Mouse (Mus musculus): Measurements from ENCODE around the gene Slc25a53. TPM values are rescaled to one million over a fixed set of nuclear protein-coding genes. Genes with fewer than 3 reads are reported as not detected.

Gene Slc25a53
- total and polyA plus RNA-seq, 3 experiments = 3.1 to 3.5 (median 3.3) TPM

GRCm38 (mm10) chrX:137034322-137034721, 3.8 kb downstream of the Slc25a53 start:
- H3K9me3 ChIP-seq (replicated peaks; ENCODE audit: low read length) = no peaks in the 10 kb centered on the region
- no peak for TF ChIP-seq CTCF (conservative IDR thresholded peaks at IDR 0.05 in 1 of 2, IDR thresholded peaks at IDR 0.05 in 1 of 2; ENCODE audit: low read depth in 2 of 2, low read length in 2 of 2)
- no peak for TF ChIP-seq UBTF (IDR thresholded peaks at IDR 0.05; ENCODE audit: low read depth, low read length)
- no peak for TF ChIP-seq CHD2 (IDR thresholded peaks at IDR 0.05; ENCODE audit: low read length)
- no peak for TF ChIP-seq TCF12 (IDR thresholded peaks at IDR 0.05; ENCODE audit: low read depth, low read length)
- no peak for TF ChIP-seq ZNF384 (IDR thresholded peaks at IDR 0.05; ENCODE audit: low read depth, low read length)
- TF ChIP-seq TBP (conservative IDR thresholded peaks at IDR 0.05; ENCODE audit: low read depth, low read length) = no peak
- no peak for TF ChIP-seq ETS1 (conservative IDR thresholded peaks at IDR 0.05; ENCODE audit: low read depth, low read length)
- no peak for TF ChIP-seq NELFE (IDR thresholded peaks at IDR 0.05; ENCODE audit: low read depth, low read length)
- TF ChIP-seq RAD21 (IDR thresholded peaks at IDR 0.05; ENCODE audit: low read depth, low read length) = no peak
- no peak for TF ChIP-seq USF2 (conservative IDR thresholded peaks at IDR 0.05; ENCODE audit: low read depth, low read length)
- no peak for TF ChIP-seq SMC3 (IDR thresholded peaks at IDR 0.05; ENCODE audit: low read depth, low read length)
- TF ChIP-seq USF1 (IDR thresholded peaks at IDR 0.05; ENCODE audit: low read depth, low read length) = no peak
- TF ChIP-seq MXI1 (IDR thresholded peaks at IDR 0.05; ENCODE audit: low read depth, low read length) = no peak
- no peak for TF ChIP-seq KAT2A (IDR thresholded peaks at IDR 0.05; ENCODE audit: insufficient replicate concordance, low read length)
- TF ChIP-seq JUN (IDR thresholded peaks at IDR 0.05; ENCODE audit: insufficient read depth, low read depth, low read length) = no peak
- no peak for TF ChIP-seq IRF4 (IDR thresholded peaks at IDR 0.05; ENCODE audit: low read depth, low read length)
- TF ChIP-seq MEF2A (IDR thresholded peaks at IDR 0.05; ENCODE audit: borderline replicate concordance, low read depth, low read length) = no peak
- TF ChIP-seq BHLHE40 (IDR thresholded peaks at IDR 0.05; ENCODE audit: low read depth, low read length) = no peak
- no peak for TF ChIP-seq POLR2AphosphoS2 (IDR thresholded peaks at IDR 0.05; ENCODE audit: low read depth, low read length)
- peaks cover 0 to 9% of the 10 kb centered on the region in 2 experiments; a peak in 1 of 4 replicates for H3K4me1 ChIP-seq (ENCODE audit: control insufficient read depth in 1 of 2, insufficient read depth in 2 of 2)
- H3K4me3 ChIP-seq (replicated peaks in 1 of 3; ENCODE audit: low read depth in 2 of 3, low read length in 2 of 3, poor library complexity in 1 of 3) = no peak overlapping the region
- no peak overlapping the region for H3K9ac ChIP-seq (ENCODE audit: insufficient read depth, low read depth)
- no peak for DNase-seq (ENCODE audit: extremely low read depth)
- peaks cover 15% of the 10 kb centered on the region; the same call in 1 of the 2 replicates for H3K79me2 ChIP-seq (replicated peaks; ENCODE audit: control insufficient read depth, extremely low read depth, insufficient read depth, poor library complexity, severe bottlenecking)
- no peaks in the 10 kb centered on the region for H3K27me3 ChIP-seq (replicated peaks)
- peaks cover 6 to 18% of the 10 kb centered on the region in 2 experiments for H3K36me3 ChIP-seq (replicated peaks in 1 of 2; ENCODE audit: control insufficient read depth in 1 of 2, insufficient read depth in 1 of 2, low read length in 1 of 2)
- in situ Hi-C loops (cut with MboI; ENCODE audit: low pct_ligation_motif_present, low pct_unique_long_range_greater_than_20kb, low sequenced_read_pairs) (no loop called here), dilution Hi-C loops (cut with MboI; ENCODE audit: extremely low pct_ligation_motif_present, extremely low pct_unique_long_range_greater_than_20kb, low sequenced_read_pairs) (no loop called here)
- H3K4me2 ChIP-seq (ENCODE audit: insufficient read depth, low read depth, poor library complexity, severe bottlenecking) = no peak overlapping the region
- H3K27ac ChIP-seq (ENCODE audit: insufficient read depth, low read depth) = no peak overlapping the region

- Histone ChIP-seq H3K36me3 (replicated peaks in 1 of 2; ENCODE audit: control insufficient read depth in 1 of 2, insufficient read depth in 1 of 2, low read length in 1 of 2) (peaks cover 6 to 36% of the 10 kb centered on the region in 2 experiments), H3K27me3 (replicated peaks) (no peaks in the 10 kb centered on the region), H3K4me2 (ENCODE audit: insufficient read depth, low read depth, poor library complexity, severe bottlenecking) (no peak overlapping the region), H3K4me1 (ENCODE audit: control insufficient read depth in 1 of 2, insufficient read depth in 2 of 2) (peaks cover 0 to 5% of the 10 kb centered on the region in 2 experiments; a peak in 1 of 4 replicates), H3K79me2 (replicated peaks; ENCODE audit: control insufficient read depth, extremely low read depth, insufficient read depth, poor library complexity, severe bottlenecking) (peaks cover 7% of the 10 kb centered on the region; the same call in 1 of the 2 replicates), H3K9me3 (replicated peaks; ENCODE audit: low read length) (no peaks in the 10 kb centered on the region), H3K27ac (ENCODE audit: insufficient read depth, low read depth) (no peak overlapping the region), H3K9ac (ENCODE audit: insufficient read depth, low read depth) (no peak overlapping the region), H3K4me3 (replicated peaks in 1 of 3; ENCODE audit: low read depth in 2 of 3, low read length in 2 of 3, poor library complexity in 1 of 3) (no peak overlapping the region)
- TF ChIP-seq ETS1 (conservative IDR thresholded peaks at IDR 0.05; ENCODE audit: low read depth, low read length) = no peak
- no peak for TF ChIP-seq GABPA (IDR thresholded peaks at IDR 0.05; ENCODE audit: insufficient replicate concordance, low read depth, low read length)
- no peak for TF ChIP-seq E2F4 (IDR thresholded peaks at IDR 0.05; ENCODE audit: insufficient replicate concordance, low read depth, low read length)
- TF ChIP-seq KAT2A (IDR thresholded peaks at IDR 0.05; ENCODE audit: insufficient replicate concordance, low read length) = no peak
- TF ChIP-seq PAX5 (IDR thresholded peaks at IDR 0.05; ENCODE audit: low read length) = no peak
- no peak for TF ChIP-seq HCFC1 (IDR thresholded peaks at IDR 0.05; ENCODE audit: low read depth, low read length)
- no peak for TF ChIP-seq TBP (conservative IDR thresholded peaks at IDR 0.05; ENCODE audit: low read depth, low read length)
- no peak for TF ChIP-seq ZKSCAN1 (IDR thresholded peaks at IDR 0.05; ENCODE audit: borderline replicate concordance, low read depth, low read length)
- TF ChIP-seq MAFK (IDR thresholded peaks at IDR 0.05; ENCODE audit: insufficient replicate concordance, low read length) = no peak
- TF ChIP-seq EP300 (IDR thresholded peaks at IDR 0.05; ENCODE audit: low read length) = no peak
- no peak for TF ChIP-seq USF2 (conservative IDR thresholded peaks at IDR 0.05; ENCODE audit: low read depth, low read length)
- no peak for TF ChIP-seq NELFE (IDR thresholded peaks at IDR 0.05; ENCODE audit: low read depth, low read length)
- no peak for TF ChIP-seq ZC3H11A (IDR thresholded peaks at IDR 0.05; ENCODE audit: low read depth, low read length)
- in situ Hi-C loops (cut with MboI; ENCODE audit: low pct_ligation_motif_present, low pct_unique_long_range_greater_than_20kb, low sequenced_read_pairs) (no loop called here), dilution Hi-C loops (cut with MboI; ENCODE audit: extremely low pct_ligation_motif_present, extremely low pct_unique_long_range_greater_than_20kb, low sequenced_read_pairs) (no loop called here)
- no peak for DNase-seq (ENCODE audit: extremely low read depth)
Observed at GRCm38 (mm10) chrX:137031726-137032125, 6.4 kb downstream of the Slc25a53 start.

Data from CH12.LX (cell line).